Mouse (Mus musculus) ES-E14 (cell line): ENCODE data around the gene Gsg1l.

Experiments used
- HCFC1 ChIP-seq: IDR thresholded peaks from 2 replicates; pipeline ENCODE4 v1.6.1; 2012; ENCODE audit warnings: low read length, inconsistent platforms, borderline replicate concordance; ENCODE audit not compliant: insufficient read depth
- MAFK ChIP-seq: IDR thresholded peaks from 2 replicates; pipeline ENCODE4 v1.6.1; 2014; ENCODE audit warnings: mild to moderate bottlenecking, low read depth, low read length, inconsistent platforms; ENCODE audit not compliant: insufficient read depth
- ZC3H11A ChIP-seq: IDR thresholded peaks from 2 replicates; pipeline ENCODE4 v1.6.1; 2012; ENCODE audit warnings: low read depth, mild to moderate bottlenecking, inconsistent platforms, low read length, borderline replicate concordance

- TF ChIP-seq MAFK: no peak
- no peak for TF ChIP-seq HCFC1
- TF ChIP-seq ZC3H11A: no peak
Measured at GRCm38 (mm10) chr7:125992356-125992891, 89.8 kb downstream of the Gsg1l start.
